Mouse (Mus musculus): ENCODE data around the gene Fam126a. TPM values are rescaled to one million over a fixed set of nuclear protein-coding genes. Genes with fewer than 3 reads are reported as not detected.

Fam126a gene
- polyA plus RNA-seq, 1 experiment from 2014 or later = 60.3 TPM

GRCm38 (mm10) chr5:24045998-24046631 is 15.6 kb upstream of the Fam126a start:
- Histone ChIP-seq H3K9me3 (replicated peaks; ENCODE audit: control insufficient read depth, low read length) (no peaks in the 10 kb centered on the region), H3K4me1 (ENCODE audit: control insufficient read depth, low read depth, low read length) (peaks cover 4% of the 10 kb centered on the region), H3K9ac (ENCODE audit: low read depth, low read length) (no peak overlapping the region), H3K27me3 (ENCODE audit: control insufficient read depth, insufficient read depth, low read depth, low read length) (no peaks in the 10 kb centered on the region), H3K36me3 (ENCODE audit: control insufficient read depth, insufficient read depth) (no peaks in the 10 kb centered on the region), H3K4me3 (ENCODE audit: low read depth, low read length) (no peak overlapping the region), H3K27ac (ENCODE audit: low read length) (no peak overlapping the region), H3K4me2 (ENCODE audit: low read depth, low read length) (no peak overlapping the region)
- ATAC-seq (ENCODE audit: low read depth) = no peak
- 56% methylated on average over 4 of the region's 4 CpGs for WGBS (ENCODE audit: insufficient replicate concordance)

DNA sequence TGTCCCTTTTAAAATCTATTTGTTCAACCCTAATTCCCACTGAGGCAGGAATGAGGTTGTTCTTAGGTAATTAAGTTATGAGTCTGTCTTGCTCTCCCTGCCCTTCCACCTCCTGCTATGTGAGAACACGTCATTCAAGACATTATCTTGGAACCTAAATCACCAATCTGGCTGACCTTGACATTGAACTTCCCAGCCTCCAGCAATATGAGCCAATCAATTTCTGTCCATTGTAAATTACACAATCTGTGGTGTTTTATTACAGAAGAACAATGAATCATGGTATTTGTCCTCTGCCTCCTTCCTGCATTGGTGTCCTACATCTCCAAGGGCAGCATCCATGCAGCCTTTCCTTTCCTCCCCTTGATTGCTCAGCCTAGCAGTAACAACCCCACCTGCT is 13.9 kb upstream of the Fam126a start:
- Histone ChIP-seq H3K36me3 (ENCODE audit: control insufficient read depth, insufficient read depth) (no peaks in the 10 kb centered on the region), H3K4me1 (ENCODE audit: control insufficient read depth, low read depth, low read length) (peaks cover 9% of the 10 kb centered on the region), H3K27me3 (ENCODE audit: control insufficient read depth, insufficient read depth, low read depth, low read length) (no peaks in the 10 kb centered on the region), H3K4me2 (ENCODE audit: low read depth, low read length) (no peak overlapping the region), H3K9me3 (replicated peaks; ENCODE audit: control insufficient read depth, low read length) (no peaks in the 10 kb centered on the region), H3K27ac (ENCODE audit: low read length) (no peak overlapping the region), H3K9ac (ENCODE audit: low read depth, low read length) (no peak overlapping the region), H3K4me3 (ENCODE audit: low read depth, low read length) (no peak overlapping the region)
- ATAC-seq (ENCODE audit: low read depth) = no peak
- WGBS (ENCODE audit: insufficient replicate concordance) = 38% methylated on average over 1 of the region's 1 CpGs

DNA sequence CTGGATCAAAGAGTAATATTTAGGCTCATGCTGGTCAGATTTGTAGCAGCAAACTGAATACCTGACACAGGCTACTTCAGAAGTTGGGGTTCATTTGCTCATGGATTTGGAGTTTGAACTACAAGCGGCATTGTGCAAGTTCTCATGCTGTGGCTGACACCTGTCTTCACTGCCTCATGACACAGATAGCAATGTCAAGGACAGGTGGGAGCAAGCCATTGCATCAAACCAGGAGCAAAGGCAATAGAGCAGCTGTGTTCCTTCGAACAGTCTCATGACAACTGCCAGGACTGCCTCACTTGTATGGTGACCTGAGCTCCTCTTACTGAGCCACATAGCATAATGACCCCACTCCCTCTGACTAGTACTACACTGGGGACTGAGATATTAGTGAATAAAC is 12.9 kb upstream of the Fam126a start:
- H3K4me3 ChIP-seq (ENCODE audit: low read depth, low read length) = no peak overlapping the region
- H3K27me3 ChIP-seq (ENCODE audit: control insufficient read depth, insufficient read depth, low read depth, low read length) = no peaks in the 10 kb centered on the region
- no peak overlapping the region for H3K9ac ChIP-seq (ENCODE audit: low read depth, low read length)
- H3K9me3 ChIP-seq (replicated peaks; ENCODE audit: control insufficient read depth, low read length) = no peaks in the 10 kb centered on the region
- no peak overlapping the region for H3K27ac ChIP-seq (ENCODE audit: low read length)
- H3K4me2 ChIP-seq (ENCODE audit: low read depth, low read length) = no peak overlapping the region
- 69% methylated on average over 2 of the region's 2 CpGs for WGBS (ENCODE audit: insufficient replicate concordance)
- no peaks in the 10 kb centered on the region for H3K36me3 ChIP-seq (ENCODE audit: control insufficient read depth, insufficient read depth)
- peak; percentile 64; the same call in 1 of the 2 replicates for ATAC-seq (ENCODE audit: low read depth)
- peaks cover 13% of the 10 kb centered on the region for H3K4me1 ChIP-seq (ENCODE audit: control insufficient read depth, low read depth, low read length)

GRCm38 (mm10) chr5:24041341-24041852 is 10.9 kb upstream of the Fam126a start:
- Histone ChIP-seq H3K4me3 (ENCODE audit: low read depth, low read length) (no peak overlapping the region), H3K4me2 (ENCODE audit: low read depth, low read length) (no peak overlapping the region), H3K36me3 (ENCODE audit: control insufficient read depth, insufficient read depth) (no peaks in the 10 kb centered on the region), H3K27me3 (ENCODE audit: control insufficient read depth, insufficient read depth, low read depth, low read length) (no peaks in the 10 kb centered on the region), H3K9ac (ENCODE audit: low read depth, low read length) (no peak overlapping the region), H3K9me3 (replicated peaks; ENCODE audit: control insufficient read depth, low read length) (no peaks in the 10 kb centered on the region), H3K4me1 (ENCODE audit: control insufficient read depth, low read depth, low read length) (peaks cover 13% of the 10 kb centered on the region), H3K27ac (ENCODE audit: low read length) (no peak overlapping the region)
- ATAC-seq (ENCODE audit: low read depth) = no peak
- WGBS (ENCODE audit: insufficient replicate concordance) = 63% methylated on average over 4 of the region's 4 CpGs

DNA sequence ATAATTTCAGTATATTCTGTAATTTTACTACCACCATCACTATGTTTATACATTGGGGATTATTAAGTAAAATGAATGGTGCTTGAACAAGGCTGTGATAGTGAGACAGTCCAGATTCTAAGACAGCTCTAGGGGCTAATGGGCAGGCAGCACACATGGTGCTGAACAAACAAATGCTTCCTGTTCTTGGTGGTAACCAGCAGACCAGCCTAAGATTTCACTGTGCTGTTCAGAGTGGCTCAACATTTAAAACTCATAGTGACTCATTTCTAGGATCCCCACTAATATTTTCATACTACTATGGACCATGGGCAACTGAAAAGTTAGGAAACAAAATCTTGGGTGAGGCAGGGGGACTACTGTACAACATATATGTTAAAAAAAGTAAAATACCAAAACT is 10.1 kb upstream of the Fam126a start:
- no peak overlapping the region for H3K4me3 ChIP-seq (ENCODE audit: low read depth, low read length)
- no peak for ATAC-seq (ENCODE audit: low read depth)
- H3K4me2 ChIP-seq (ENCODE audit: low read depth, low read length) = no peak overlapping the region
- no peak overlapping the region for H3K9ac ChIP-seq (ENCODE audit: low read depth, low read length)
- no peaks in the 10 kb centered on the region for H3K36me3 ChIP-seq (ENCODE audit: control insufficient read depth, insufficient read depth)
- no peaks in the 10 kb centered on the region for H3K27me3 ChIP-seq (ENCODE audit: control insufficient read depth, insufficient read depth, low read depth, low read length)
- no peak overlapping the region for H3K27ac ChIP-seq (ENCODE audit: low read length)
- H3K4me1 ChIP-seq (ENCODE audit: control insufficient read depth, low read depth, low read length) = peaks cover 13% of the 10 kb centered on the region
- no peaks in the 10 kb centered on the region for H3K9me3 ChIP-seq (replicated peaks; ENCODE audit: control insufficient read depth, low read length)

DNA sequence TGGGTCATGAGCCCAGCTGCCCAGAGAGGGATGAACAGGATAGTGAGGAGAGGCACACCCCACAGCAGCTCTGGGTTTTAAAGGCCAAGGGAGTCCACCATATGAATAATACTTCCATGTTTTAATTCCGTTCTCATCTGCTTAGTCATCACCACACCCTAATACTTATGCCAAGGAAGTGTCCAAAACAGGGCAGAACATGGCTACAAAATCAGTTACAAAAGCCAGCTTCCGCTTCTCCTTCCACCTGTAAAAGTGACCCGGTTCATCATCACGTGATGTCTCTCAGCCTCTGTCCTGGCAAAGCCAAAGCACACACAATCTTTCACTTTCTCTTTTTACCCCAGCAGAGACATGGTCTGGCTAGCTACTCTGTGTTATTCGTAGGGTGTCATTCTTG is 8.9 kb upstream of the Fam126a start:
- Histone ChIP-seq H3K36me3 (ENCODE audit: control insufficient read depth, insufficient read depth) (no peaks in the 10 kb centered on the region), H3K4me3 (ENCODE audit: low read depth, low read length) (no peak overlapping the region), H3K9me3 (replicated peaks; ENCODE audit: control insufficient read depth, low read length) (no peaks in the 10 kb centered on the region), H3K27ac (ENCODE audit: low read length) (no peak overlapping the region), H3K27me3 (ENCODE audit: control insufficient read depth, insufficient read depth, low read depth, low read length) (no peaks in the 10 kb centered on the region), H3K4me2 (ENCODE audit: low read depth, low read length) (peak overlapping the region; percentile 28; the same call in 1 of the 2 replicates), H3K4me1 (ENCODE audit: control insufficient read depth, low read depth, low read length) (peaks cover 13% of the 10 kb centered on the region), H3K9ac (ENCODE audit: low read depth, low read length) (no peak overlapping the region)
- 70% methylated on average over 5 of the region's 5 CpGs for WGBS (ENCODE audit: insufficient replicate concordance)
- peak; percentile 31; the same call in 1 of the 2 replicates for ATAC-seq (ENCODE audit: low read depth)

- H3K27me3 ChIP-seq (ENCODE audit: control insufficient read depth, insufficient read depth, low read depth, low read length) = no peaks in the 10 kb centered on the region
- H3K36me3 ChIP-seq (ENCODE audit: control insufficient read depth, insufficient read depth) = no peaks in the 10 kb centered on the region
- H3K27ac ChIP-seq (ENCODE audit: low read length) = no peak overlapping the region
- no peak for ATAC-seq (ENCODE audit: low read depth)
- peak overlapping the region; percentile 28; the same call in 1 of the 2 replicates for H3K4me2 ChIP-seq (ENCODE audit: low read depth, low read length)
- H3K9me3 ChIP-seq (replicated peaks; ENCODE audit: control insufficient read depth, low read length) = no peaks in the 10 kb centered on the region
- peaks cover 13% of the 10 kb centered on the region for H3K4me1 ChIP-seq (ENCODE audit: control insufficient read depth, low read depth, low read length)
- no peak overlapping the region for H3K4me3 ChIP-seq (ENCODE audit: low read depth, low read length)
- no peak overlapping the region for H3K9ac ChIP-seq (ENCODE audit: low read depth, low read length)
- WGBS (ENCODE audit: insufficient replicate concordance) = 15% methylated on average over 5 of the region's 5 CpGs
Observed at GRCm38 (mm10) chr5:24038819-24039218, 8.3 kb upstream of the Fam126a start.

DNA sequence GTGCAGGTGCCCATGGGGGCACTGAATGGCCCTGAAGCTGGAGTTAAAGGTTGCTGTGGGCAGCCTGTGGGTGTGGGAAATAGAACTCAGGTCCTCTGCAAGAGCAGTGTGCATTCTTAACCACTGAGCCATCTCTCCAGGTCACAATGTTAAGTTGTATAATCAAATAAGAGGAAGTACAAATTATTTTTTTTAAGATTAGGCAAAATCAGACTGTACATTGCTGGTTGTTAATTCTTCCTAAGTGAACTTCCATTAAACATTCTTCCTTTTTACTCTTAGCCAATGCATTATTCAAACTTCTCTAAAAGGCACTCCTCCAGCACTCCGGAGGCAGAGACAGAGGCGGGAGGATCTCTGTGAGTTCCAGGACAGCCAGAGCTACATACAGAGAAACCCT is 7.7 kb upstream of the Fam126a start:
- ATAC-seq (ENCODE audit: low read depth) = no peak
- H3K36me3 ChIP-seq (ENCODE audit: control insufficient read depth, insufficient read depth) = no peaks in the 10 kb centered on the region
- H3K27me3 ChIP-seq (ENCODE audit: control insufficient read depth, insufficient read depth, low read depth, low read length) = no peaks in the 10 kb centered on the region
- no peak overlapping the region for H3K4me3 ChIP-seq (ENCODE audit: low read depth, low read length)
- 47% methylated on average over 2 of the region's 2 CpGs for WGBS (ENCODE audit: insufficient replicate concordance)
- peaks cover 9% of the 10 kb centered on the region for H3K4me1 ChIP-seq (ENCODE audit: control insufficient read depth, low read depth, low read length)
- no peak overlapping the region for H3K9ac ChIP-seq (ENCODE audit: low read depth, low read length)
- H3K9me3 ChIP-seq (replicated peaks; ENCODE audit: control insufficient read depth, low read length) = no peaks in the 10 kb centered on the region
- no peak overlapping the region for H3K27ac ChIP-seq (ENCODE audit: low read length)
- no peak overlapping the region for H3K4me2 ChIP-seq (ENCODE audit: low read depth, low read length)

GRCm38 (mm10) chr5:24036731-24037130 is 6.2 kb upstream of the Fam126a start:
- H3K4me2 ChIP-seq (ENCODE audit: low read depth, low read length) = no peak overlapping the region
- no peak overlapping the region for H3K9ac ChIP-seq (ENCODE audit: low read depth, low read length)
- H3K4me1 ChIP-seq (ENCODE audit: control insufficient read depth, low read depth, low read length) = peaks cover 9% of the 10 kb centered on the region
- H3K27me3 ChIP-seq (ENCODE audit: control insufficient read depth, insufficient read depth, low read depth, low read length) = no peaks in the 10 kb centered on the region
- WGBS (ENCODE audit: insufficient replicate concordance) = 71% methylated on average over 6 of the region's 6 CpGs
- H3K9me3 ChIP-seq (replicated peaks; ENCODE audit: control insufficient read depth, low read length) = no peaks in the 10 kb centered on the region
- H3K36me3 ChIP-seq (ENCODE audit: control insufficient read depth, insufficient read depth) = no peaks in the 10 kb centered on the region
- H3K4me3 ChIP-seq (ENCODE audit: low read depth, low read length) = no peak overlapping the region
- ATAC-seq (ENCODE audit: low read depth) = no peak
- H3K27ac ChIP-seq (ENCODE audit: low read length) = no peak overlapping the region

Data from liver, embryonic 16.5 days (tissue).